Mouse (Mus musculus) heart, postnatal 0 days (tissue): ENCODE measurements around the gene Mfsd2b.

Source experiments
- CTCF ChIP-seq: IDR thresholded peaks from 2 replicates; pipeline ENCODE4 v1.5.1; 2016; ENCODE audit warnings: antibody characterized with exemption, control low read depth, low read depth
- EP300 ChIP-seq: IDR thresholded peaks from 2 replicates; pipeline ENCODE4 v1.6.1; 2016; ENCODE audit warnings: antibody characterized with exemption, low read depth

GRCm38 (mm10) chr12:4906951-4907906 is 33.1 kb upstream of the Mfsd2b start, which contains the start of gene Ubxn2a:
- TF ChIP-seq EP300 (no peak; the same call in 1 of the 2 replicates), CTCF (no peak; the same call in 1 of the 2 replicates)
